Mouse (Mus musculus) hindbrain, embryonic 11.5 days (tissue): ENCODE results near the gene Prkn. TPM values are rescaled to one million over a fixed set of nuclear protein-coding genes. Genes with fewer than 3 reads are reported as not detected.

Source experiments
- ATAC-seq: fragments of 200-750 bp; cut with Nextera tagmentation; 2 replicates; pipeline ENCODE4 v1.8.0; 2017; ENCODE audit warnings: mild to moderate bottlenecking, moderate TSS enrichment, moderate library complexity; ENCODE audit not compliant: low FRiP score
- DNase-seq: peaks from one replicate; pipeline ENCODE4 v3.0.0-alpha.2; 2015; ENCODE audit warnings: low spot score
- H3K27ac ChIP-seq: fragments of 300-500 bp; sonication (generic); 2 replicates; pipeline ENCODE4 v1.5.1; 2014; ENCODE audit warnings: mild to moderate bottlenecking, low read depth, low read length
- H3K27me3 ChIP-seq: fragments of 300-500 bp; sonication (generic); 2 replicates; pipeline ENCODE4 v1.6.1; 2014; ENCODE audit warnings: mild to moderate bottlenecking, low read length, moderate library complexity, mixed read lengths; ENCODE audit not compliant: control insufficient read depth, insufficient read depth
- H3K36me3 ChIP-seq: fragments of 300-500 bp; sonication (generic); 2 replicates; pipeline ENCODE4 v1.6.1; 2014; ENCODE audit warnings: mild to moderate bottlenecking, low read length, moderate library complexity, mixed read lengths; ENCODE audit not compliant: control insufficient read depth, insufficient read depth
- H3K4me1 ChIP-seq: fragments of 300-500 bp; sonication (generic); replicated peaks from 2 replicates; pipeline ENCODE4 v1.6.1; 2014; ENCODE audit warnings: low read length, mixed read lengths; ENCODE audit not compliant: control insufficient read depth, insufficient read depth
- H3K4me2 ChIP-seq: fragments of 300-500 bp; sonication (generic); replicated peaks from 2 replicates; pipeline ENCODE4 v1.6.1; 2014; ENCODE audit warnings: mild to moderate bottlenecking, low read depth, low read length
- H3K4me3 ChIP-seq: fragments of 300-500 bp; sonication (generic); 2 replicates; pipeline ENCODE4 v1.5.1; 2014; ENCODE audit warnings: low read depth, low read length
- H3K9ac ChIP-seq: fragments of 300-500 bp; sonication (generic); 2 replicates; pipeline ENCODE4 v1.6.1; 2014; ENCODE audit warnings: low read depth, low read length
- H3K9me3 ChIP-seq: fragments of 300-500 bp; sonication (generic); 2 replicates; pipeline ENCODE4 v1.6.1; 2016; ENCODE audit warnings: low read length; ENCODE audit not compliant: control insufficient read depth
- WGBS: fragments of 180-500 bp; shearing (Covaris S2); extraction: QIAGEN DNeasy Blood & Tissue Kit; methylation state at CpG from one replicate; pipeline ENCODE4 v1.1.7; 2014; 5-methylcytosine and 5-hydroxymethylcytosine counted together
- polyA plus RNA-seq: library from polyadenylated mRNA; unstranded; fragments of >200 nt; fragmentation: Nextera tagmentation; extraction: Ambion mirVana; gene quantifications from 2 replicates; pipeline ENCODE4 v1.2.1, GENCODE M21; 2014

Prkn gene
- polyA plus RNA-seq, 1 experiment from 2014 or later: 1.9 TPM

GRCm38 (mm10) chr17:11490051-11490450 is 649.9 kb downstream of the Prkn start:
- H3K9me3 ChIP-seq: no peaks in the 10 kb centered on the region
- DNase-seq: no peak
- ATAC-seq: no peak
- WGBS: 86% methylated on average over 4 of the region's 4 CpGs
- H3K4me1 ChIP-seq: no peaks in the 10 kb centered on the region
- H3K4me3 ChIP-seq: no peak overlapping the region
- H3K27ac ChIP-seq: no peak overlapping the region
- H3K36me3 ChIP-seq: no peaks in the 10 kb centered on the region
- H3K27me3 ChIP-seq: no peaks in the 10 kb centered on the region
- no peak overlapping the region for H3K4me2 ChIP-seq
- no peak overlapping the region for H3K9ac ChIP-seq

- ATAC-seq (no peak), DNase-seq (no peak)
- H3K36me3 ChIP-seq: no peaks in the 10 kb centered on the region
- no peaks in the 10 kb centered on the region for H3K9me3 ChIP-seq
- H3K27ac ChIP-seq: no peak overlapping the region
- H3K27me3 ChIP-seq: no peaks in the 10 kb centered on the region
- no peak overlapping the region for H3K4me2 ChIP-seq
- WGBS: 80% methylated on average over 7 of the region's 7 CpGs
- no peaks in the 10 kb centered on the region for H3K4me1 ChIP-seq
- H3K9ac ChIP-seq: no peak overlapping the region
- H3K4me3 ChIP-seq: no peak overlapping the region
Measured at GRCm38 (mm10) chr17:11502556-11502955, 662.4 kb downstream of the Prkn start.

GRCm38 (mm10) chr17:11504496-11504895 is 664.3 kb downstream of the Prkn start:
- Histone ChIP-seq H3K9ac (no peak overlapping the region), H3K4me1 (no peaks in the 10 kb centered on the region), H3K36me3 (no peaks in the 10 kb centered on the region), H3K4me2 (no peak overlapping the region), H3K9me3 (no peaks in the 10 kb centered on the region), H3K27ac (no peak overlapping the region), H3K4me3 (no peak overlapping the region), H3K27me3 (no peaks in the 10 kb centered on the region)
- ATAC-seq: no peak
- 94% methylated on average over 3 of the region's 3 CpGs for WGBS
- DNase-seq: no peak

- ATAC-seq (no peak), DNase-seq (no peak)
- Histone ChIP-seq H3K27me3 (no peaks in the 10 kb centered on the region), H3K4me3 (no peak overlapping the region), H3K36me3 (no peaks in the 10 kb centered on the region), H3K4me1 (no peaks in the 10 kb centered on the region), H3K9me3 (no peaks in the 10 kb centered on the region), H3K9ac (no peak overlapping the region), H3K4me2 (no peak overlapping the region), H3K27ac (no peak overlapping the region)
- 78% methylated on average over 3 of the region's 3 CpGs for WGBS
Measured at GRCm38 (mm10) chr17:11507082-11507481, 666.9 kb downstream of the Prkn start.

GRCm38 (mm10) chr17:11510081-11510480 is 669.9 kb downstream of the Prkn start:
- no peak overlapping the region for H3K9ac ChIP-seq
- no peaks in the 10 kb centered on the region for H3K36me3 ChIP-seq
- H3K4me2 ChIP-seq: no peak overlapping the region
- no peak for DNase-seq
- H3K9me3 ChIP-seq: no peaks in the 10 kb centered on the region
- H3K4me3 ChIP-seq: no peak overlapping the region
- WGBS: 77% methylated on average over 7 of the region's 7 CpGs
- no peak for ATAC-seq
- H3K27ac ChIP-seq: no peak overlapping the region
- no peaks in the 10 kb centered on the region for H3K27me3 ChIP-seq
- no peaks in the 10 kb centered on the region for H3K4me1 ChIP-seq

- H3K9me3 ChIP-seq: no peaks in the 10 kb centered on the region
- H3K36me3 ChIP-seq: no peaks in the 10 kb centered on the region
- H3K4me3 ChIP-seq: no peak overlapping the region
- ATAC-seq (no peak), DNase-seq (no peak)
- H3K9ac ChIP-seq: no peak overlapping the region
- H3K27me3 ChIP-seq: no peaks in the 10 kb centered on the region
- H3K4me2 ChIP-seq: no peak overlapping the region
- H3K27ac ChIP-seq: no peak overlapping the region
- WGBS: 52% methylated on average over 8 of the region's 8 CpGs
- no peaks in the 10 kb centered on the region for H3K4me1 ChIP-seq
Measured at GRCm38 (mm10) chr17:11514032-11514761, 674.0 kb downstream of the Prkn start.

- H3K4me1 ChIP-seq: no peaks in the 10 kb centered on the region
- WGBS: 95% methylated on average over 4 of the region's 4 CpGs
Measured at GRCm38 (mm10) chr17:11515619-11516018, 675.4 kb downstream of the Prkn start.

GRCm38 (mm10) chr17:11516165-11516564 is 676.0 kb downstream of the Prkn start:
- no peak for ATAC-seq

More at GRCm38 (mm10) chr17:11515619-11516018, 675.4 kb downstream of the Prkn start:
- Histone ChIP-seq H3K4me3 (no peak overlapping the region), H3K27ac (no peak overlapping the region), H3K9me3 (no peaks in the 10 kb centered on the region), H3K4me2 (no peak overlapping the region), H3K36me3 (no peaks in the 10 kb centered on the region), H3K9ac (no peak overlapping the region), H3K27me3 (no peaks in the 10 kb centered on the region)
- ATAC-seq (no peak), DNase-seq (no peak)

GRCm38 (mm10) chr17:11532066-11532465 is 691.9 kb downstream of the Prkn start:
- Histone ChIP-seq H3K36me3 (no peaks in the 10 kb centered on the region), H3K27me3 (no peaks in the 10 kb centered on the region), H3K9me3 (no peaks in the 10 kb centered on the region), H3K4me2 (no peak overlapping the region), H3K9ac (no peak overlapping the region), H3K4me1 (0 out of 2 replicates have a peak, but pooled peaks cover 2% of the 10 kb centered on the region), H3K4me3 (no peak overlapping the region), H3K27ac (no peak overlapping the region)
- WGBS: 25% methylated on average over 3 of the region's 3 CpGs
- ATAC-seq (no peak), DNase-seq (no peak)

More at GRCm38 (mm10) chr17:11516165-11516564, 676.0 kb downstream of the Prkn start:
- Histone ChIP-seq H3K27me3 (no peaks in the 10 kb centered on the region), H3K4me2 (no peak overlapping the region), H3K9ac (no peak overlapping the region), H3K36me3 (no peaks in the 10 kb centered on the region), H3K9me3 (no peaks in the 10 kb centered on the region), H3K4me3 (no peak overlapping the region), H3K27ac (no peak overlapping the region), H3K4me1 (no peaks in the 10 kb centered on the region)
- 88% methylated on average over 7 of the region's 7 CpGs for WGBS
- DNase-seq: no peak
